Mouse (Mus musculus): Measurements from ENCODE around the gene Pitpnm1. TPM values are rescaled to one million over a fixed set of nuclear protein-coding genes. Genes with fewer than 3 reads are reported as not detected.

Gene Pitpnm1
- polyA plus RNA-seq, 1 experiment from 2014 or later: 47.2 TPM

- Histone ChIP-seq H3K36me3 (no peaks in the 10 kb centered on the region), H3K4me2 (replicated peaks) (peak overlapping the region; percentile 92), H3K9me3 (no peaks in the 10 kb centered on the region), H3K4me3 (peak overlapping the region; percentile 61), H3K4me1 (peaks cover 49% of the 10 kb centered on the region), H3K27ac (replicated peaks) (peak overlapping the region; percentile 9), H3K9ac (replicated peaks) (peak overlapping the region; percentile 55), H3K27me3 (no peaks in the 10 kb centered on the region)
- no peak for ATAC-seq (replicated peaks)
- WGBS: under 1% methylated on average over 52 of the region's 52 CpGs
Observed at GRCm38 (mm10) chr19:4100718-4101261, 992 bp downstream of the Pitpnm1 start.

DNA sequence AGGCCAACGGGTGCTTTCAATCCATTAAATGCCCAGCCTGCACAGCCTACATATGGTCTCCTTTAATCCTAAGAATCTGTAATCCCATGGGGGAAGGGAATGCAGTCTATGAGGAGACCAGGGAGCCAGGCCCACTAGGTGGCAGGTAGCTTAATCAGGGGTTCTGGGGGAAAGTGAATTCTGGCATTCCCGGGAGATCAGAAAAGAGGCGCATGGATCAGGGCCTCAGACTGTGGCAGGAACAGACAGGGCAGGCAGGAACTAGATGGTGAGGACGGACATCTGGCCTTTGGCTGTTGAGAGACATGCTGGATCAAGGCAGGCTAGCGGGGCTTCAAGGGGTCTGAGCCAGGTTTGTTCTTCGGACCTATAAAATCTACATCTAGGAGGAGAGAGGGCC lies 1.7 kb downstream of the Pitpnm1 start:
- peak overlapping the region; percentile 92 for H3K4me2 ChIP-seq (replicated peaks)
- WGBS: 52% methylated on average over 6 of the region's 6 CpGs
- no peaks in the 10 kb centered on the region for H3K36me3 ChIP-seq
- peaks cover 43% of the 10 kb centered on the region for H3K4me1 ChIP-seq
- H3K9me3 ChIP-seq: no peaks in the 10 kb centered on the region
- peak overlapping the region; percentile 55 for H3K9ac ChIP-seq (replicated peaks)
- H3K27me3 ChIP-seq: no peaks in the 10 kb centered on the region
- H3K4me3 ChIP-seq: peak overlapping the region; percentile 61
- no peak for ATAC-seq (replicated peaks)
- H3K27ac ChIP-seq (replicated peaks): peak overlapping the region; percentile 9

DNA sequence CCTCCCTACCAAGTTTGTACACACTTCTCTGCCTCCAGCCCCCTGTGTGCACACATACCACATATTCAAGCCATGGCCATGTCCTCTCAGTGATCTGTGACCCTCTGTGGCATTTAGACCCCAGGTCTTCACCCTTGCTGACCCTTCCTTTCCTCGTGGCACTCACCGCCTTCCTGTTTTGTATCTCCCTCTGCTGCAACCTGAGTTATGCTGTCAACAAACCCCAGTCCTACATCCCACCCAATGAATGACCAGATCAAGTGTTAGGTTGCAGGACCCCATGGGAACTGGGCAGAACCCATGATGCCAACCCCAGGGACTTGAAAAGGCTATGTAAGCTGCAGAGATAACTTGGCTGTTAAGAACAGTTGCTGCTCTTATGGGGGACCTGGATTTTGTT lies 2.3 kb downstream of the Pitpnm1 start:
- H3K27ac ChIP-seq (replicated peaks): no peak overlapping the region
- ATAC-seq (replicated peaks): no peak
- 96% methylated on average over 2 of the region's 2 CpGs for WGBS
- no peak overlapping the region for H3K4me3 ChIP-seq
- no peaks in the 10 kb centered on the region for H3K36me3 ChIP-seq
- H3K9me3 ChIP-seq: no peaks in the 10 kb centered on the region
- H3K9ac ChIP-seq (replicated peaks): peak overlapping the region; percentile 55; the same call in 1 of the 2 replicates
- peaks cover 42% of the 10 kb centered on the region for H3K4me1 ChIP-seq
- H3K27me3 ChIP-seq: no peaks in the 10 kb centered on the region
- no peak overlapping the region for H3K4me2 ChIP-seq (replicated peaks)

- Histone ChIP-seq H3K4me1 (peaks cover 38% of the 10 kb centered on the region), H3K9me3 (no peaks in the 10 kb centered on the region)
Observed at GRCm38 (mm10) chr19:4102626-4103025, 2.8 kb downstream of the Pitpnm1 start.

GRCm38 (mm10) chr19:4103294-4103693 lies 3.5 kb downstream of the Pitpnm1 start:
- H3K4me3 ChIP-seq: no peak overlapping the region
- ATAC-seq (replicated peaks): no peak
- no peaks in the 10 kb centered on the region for H3K36me3 ChIP-seq
- no peaks in the 10 kb centered on the region for H3K27me3 ChIP-seq
- H3K4me2 ChIP-seq (replicated peaks): no peak overlapping the region
- WGBS: 93% methylated on average over 18 of the region's 18 CpGs
- H3K4me1 ChIP-seq: peaks cover 32% of the 10 kb centered on the region
- no peaks in the 10 kb centered on the region for H3K9me3 ChIP-seq
- no peak overlapping the region for H3K27ac ChIP-seq (replicated peaks)
- H3K9ac ChIP-seq (replicated peaks): no peak overlapping the region

More at GRCm38 (mm10) chr19:4102626-4103025, 2.8 kb downstream of the Pitpnm1 start:
- no peak overlapping the region for H3K4me2 ChIP-seq (replicated peaks)
- no peak overlapping the region for H3K4me3 ChIP-seq
- ATAC-seq (replicated peaks): no peak
- H3K27me3 ChIP-seq: no peaks in the 10 kb centered on the region
- no peak overlapping the region for H3K27ac ChIP-seq (replicated peaks)
- no peaks in the 10 kb centered on the region for H3K36me3 ChIP-seq
- H3K9ac ChIP-seq (replicated peaks): no peak overlapping the region
- 94% methylated on average over 12 of the region's 12 CpGs for WGBS

- no peaks in the 10 kb centered on the region for H3K9me3 ChIP-seq
- WGBS: 95% methylated on average over 3 of the region's 3 CpGs
- no peak overlapping the region for H3K4me2 ChIP-seq (replicated peaks)
- peaks cover 32% of the 10 kb centered on the region for H3K4me1 ChIP-seq
- ATAC-seq (replicated peaks): no peak
- H3K27me3 ChIP-seq: no peaks in the 10 kb centered on the region
- H3K27ac ChIP-seq (replicated peaks): no peak overlapping the region
- H3K4me3 ChIP-seq: no peak overlapping the region
- no peak overlapping the region for H3K9ac ChIP-seq (replicated peaks)
- H3K36me3 ChIP-seq: no peaks in the 10 kb centered on the region
Observed at GRCm38 (mm10) chr19:4103792-4104191, 4.0 kb downstream of the Pitpnm1 start.

DNA sequence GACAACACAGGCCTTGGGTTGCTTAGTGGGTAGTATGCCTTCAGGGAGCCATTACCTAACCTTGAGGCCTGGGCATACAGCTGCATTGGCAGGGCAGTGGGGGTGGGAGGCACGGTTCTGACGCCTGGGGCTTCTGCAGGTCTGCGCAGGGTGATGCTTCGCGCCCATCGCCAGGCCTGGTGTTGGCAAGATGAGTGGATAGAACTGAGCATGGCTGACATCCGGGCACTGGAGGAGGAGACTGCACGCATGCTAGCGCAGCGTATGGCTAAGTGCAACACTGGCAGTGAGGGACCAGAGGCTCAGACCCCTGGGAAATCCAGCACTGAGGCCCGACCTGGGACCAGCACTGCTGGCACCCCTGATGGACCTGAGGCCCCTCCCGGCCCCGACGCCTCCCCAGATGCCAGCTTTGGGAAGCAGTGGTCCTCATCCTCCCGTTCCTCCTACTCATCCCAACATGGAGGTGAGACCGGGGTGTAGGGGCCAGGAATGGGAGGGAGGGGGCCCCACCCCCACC lies 4.9 kb downstream of the Pitpnm1 start:
- Histone ChIP-seq H3K9ac (replicated peaks) (no peak overlapping the region), H3K27me3 (no peaks in the 10 kb centered on the region), H3K36me3 (no peaks in the 10 kb centered on the region), H3K9me3 (no peaks in the 10 kb centered on the region), H3K4me3 (no peak overlapping the region), H3K27ac (replicated peaks) (no peak overlapping the region), H3K4me2 (replicated peaks) (no peak overlapping the region), H3K4me1 (peaks cover 26% of the 10 kb centered on the region)
- WGBS: 93% methylated on average over 16 of the region's 16 CpGs
- no peak for ATAC-seq (replicated peaks)

DNA sequence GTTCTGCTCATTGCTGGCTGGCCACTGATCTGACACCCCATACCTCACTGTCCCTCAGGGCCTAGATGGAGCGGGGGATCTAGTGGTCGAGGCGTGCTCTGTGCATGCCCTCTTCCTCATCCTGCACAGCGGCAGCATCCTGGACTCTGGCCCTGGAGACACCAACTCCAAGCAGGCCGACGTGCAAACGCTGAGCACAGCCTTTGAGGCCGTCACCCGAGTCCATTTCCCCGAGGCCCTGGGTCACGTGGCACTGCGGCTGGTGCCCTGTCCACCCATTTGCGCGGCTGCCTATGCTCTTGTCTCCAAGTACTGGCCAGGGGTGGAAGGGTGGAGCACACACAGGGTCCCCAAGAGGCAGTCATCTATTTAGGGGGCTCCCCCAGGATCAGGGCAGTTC lies 6.9 kb downstream of the Pitpnm1 start:
- H3K9me3 ChIP-seq: no peaks in the 10 kb centered on the region
- H3K9ac ChIP-seq (replicated peaks): no peak overlapping the region
- no peak for ATAC-seq (replicated peaks)
- H3K4me1 ChIP-seq: peaks cover 6% of the 10 kb centered on the region
- H3K27me3 ChIP-seq: no peaks in the 10 kb centered on the region
- WGBS: 93% methylated on average over 14 of the region's 14 CpGs
- no peak overlapping the region for H3K27ac ChIP-seq (replicated peaks)
- H3K4me3 ChIP-seq: no peak overlapping the region
- no peak overlapping the region for H3K4me2 ChIP-seq (replicated peaks)
- H3K36me3 ChIP-seq: 0 out of 2 replicates have a peak, but pooled peaks cover 3% of the 10 kb centered on the region

DNA sequence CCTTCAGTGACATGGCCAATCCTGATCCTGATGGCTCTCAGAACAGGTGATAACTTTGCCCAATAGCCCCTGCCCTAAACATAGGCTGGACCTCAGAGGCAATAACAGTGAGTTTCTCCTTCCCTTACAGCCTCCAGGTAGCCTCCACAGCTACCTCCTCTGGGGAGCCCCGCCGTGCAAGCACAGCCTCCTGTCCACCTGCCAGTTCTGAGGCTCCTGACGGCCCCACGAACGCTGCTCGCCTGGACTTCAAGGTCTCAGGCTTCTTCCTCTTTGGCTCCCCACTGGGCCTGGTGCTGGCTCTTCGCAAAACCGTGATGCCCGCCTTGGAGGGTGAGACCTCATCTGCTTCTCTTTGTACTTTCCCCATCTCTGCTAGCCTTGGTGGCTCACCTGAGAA lies 8.7 kb downstream of the Pitpnm1 start:
- WGBS: 86% methylated on average over 9 of the region's 9 CpGs
- Histone ChIP-seq H3K9ac (replicated peaks) (no peak overlapping the region), H3K4me1 (0 out of 2 replicates have a peak, but pooled peaks cover 3% of the 10 kb centered on the region), H3K9me3 (no peaks in the 10 kb centered on the region), H3K27ac (replicated peaks) (no peak overlapping the region), H3K36me3 (peaks cover 7% of the 10 kb centered on the region), H3K4me3 (no peak overlapping the region), H3K27me3 (no peaks in the 10 kb centered on the region), H3K4me2 (replicated peaks) (no peak overlapping the region)
- no peak for ATAC-seq (replicated peaks)

DNA sequence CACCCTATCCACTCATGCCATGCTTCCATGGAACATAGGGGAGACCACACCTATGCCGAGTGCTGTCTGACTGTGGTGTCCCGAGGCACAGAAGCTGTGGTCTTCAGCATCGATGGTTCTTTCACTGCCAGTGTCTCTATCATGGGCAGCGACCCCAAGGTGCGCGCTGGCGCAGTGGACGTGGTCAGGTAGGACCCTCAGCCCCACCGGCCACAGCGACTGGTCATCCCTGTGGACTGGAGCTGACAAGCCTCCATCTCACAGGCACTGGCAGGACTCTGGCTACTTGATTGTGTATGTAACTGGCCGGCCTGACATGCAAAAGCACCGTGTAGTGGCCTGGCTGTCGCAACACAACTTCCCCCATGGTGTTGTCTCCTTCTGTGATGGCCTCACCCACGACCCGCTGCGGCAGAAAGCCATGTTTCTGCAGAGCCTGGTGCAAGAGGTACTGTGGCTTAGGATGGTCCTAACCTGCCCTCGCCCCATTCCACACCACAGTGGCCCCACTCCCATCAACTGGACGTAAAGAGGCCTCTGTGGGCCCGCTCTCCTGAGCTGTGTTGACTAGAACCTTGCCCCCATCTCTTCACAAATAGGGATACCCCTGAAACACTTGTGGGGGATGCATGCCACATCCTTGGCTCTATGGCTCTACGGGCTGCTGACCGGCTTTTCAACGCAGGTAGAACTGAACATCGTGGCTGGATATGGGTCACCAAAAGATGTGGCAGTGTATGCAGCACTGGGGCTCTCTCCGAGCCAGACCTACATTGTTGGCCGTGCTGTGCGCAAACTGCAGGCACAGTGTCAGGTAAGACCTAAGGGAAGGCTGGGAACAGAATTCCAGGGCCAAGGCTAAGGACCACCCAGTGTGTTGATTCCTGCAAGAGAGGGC lies 12.5 kb downstream of the Pitpnm1 start:
- Histone ChIP-seq H3K4me3 (no peak overlapping the region), H3K4me1 (0 out of 2 replicates have a peak, but pooled peaks cover 3% of the 10 kb centered on the region), H3K27me3 (no peaks in the 10 kb centered on the region), H3K4me2 (replicated peaks) (no peak overlapping the region), H3K9ac (replicated peaks) (no peak overlapping the region), H3K27ac (replicated peaks) (no peak overlapping the region), H3K9me3 (no peaks in the 10 kb centered on the region), H3K36me3 (peaks cover 31% of the 10 kb centered on the region)
- ATAC-seq (replicated peaks): no peak
- 96% methylated on average over 26 of the region's 26 CpGs for WGBS

DNA sequence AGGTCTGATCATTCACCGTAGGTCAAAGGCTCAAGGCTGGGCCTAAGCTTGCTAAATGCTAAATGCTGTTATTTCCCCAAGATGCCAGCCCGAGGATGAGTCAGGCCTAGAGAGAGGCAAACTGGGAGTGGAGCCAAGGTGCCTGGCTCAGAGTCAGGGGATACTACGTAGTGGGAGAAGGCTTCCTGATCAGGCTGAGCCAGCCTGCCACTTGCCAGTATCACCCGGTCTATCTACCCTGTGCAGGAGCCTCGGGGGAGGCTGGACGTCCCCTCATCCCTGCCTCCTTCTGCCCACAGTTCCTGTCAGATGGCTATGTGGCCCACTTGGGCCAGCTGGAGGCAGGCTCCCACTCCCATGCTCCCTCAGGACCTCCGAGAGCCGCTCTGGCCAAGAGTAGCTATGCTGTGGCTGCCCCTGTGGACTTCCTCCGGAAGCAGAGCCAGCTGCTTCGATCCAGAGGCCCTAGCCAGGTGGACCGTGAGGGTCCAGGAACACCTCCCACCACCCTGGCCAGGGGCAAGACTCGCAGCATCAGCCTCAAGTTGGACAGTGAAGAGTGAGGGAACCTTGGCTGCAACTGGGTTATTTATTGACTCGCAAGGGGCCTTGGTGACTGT lies 13.5 kb downstream of the Pitpnm1 start:
- Histone ChIP-seq H3K36me3 (peaks cover 35% of the 10 kb centered on the region), H3K9ac (replicated peaks) (no peak overlapping the region), H3K4me2 (replicated peaks) (no peak overlapping the region), H3K27ac (replicated peaks) (no peak overlapping the region), H3K4me1 (0 out of 2 replicates have a peak, but pooled peaks cover 3% of the 10 kb centered on the region), H3K27me3 (no peaks in the 10 kb centered on the region), H3K4me3 (no peak overlapping the region), H3K9me3 (no peaks in the 10 kb centered on the region)
- 78% methylated on average over 13 of the region's 13 CpGs for whole genome bisulfite sequencing
- ATAC-seq (replicated peaks): no peak

DNA sequence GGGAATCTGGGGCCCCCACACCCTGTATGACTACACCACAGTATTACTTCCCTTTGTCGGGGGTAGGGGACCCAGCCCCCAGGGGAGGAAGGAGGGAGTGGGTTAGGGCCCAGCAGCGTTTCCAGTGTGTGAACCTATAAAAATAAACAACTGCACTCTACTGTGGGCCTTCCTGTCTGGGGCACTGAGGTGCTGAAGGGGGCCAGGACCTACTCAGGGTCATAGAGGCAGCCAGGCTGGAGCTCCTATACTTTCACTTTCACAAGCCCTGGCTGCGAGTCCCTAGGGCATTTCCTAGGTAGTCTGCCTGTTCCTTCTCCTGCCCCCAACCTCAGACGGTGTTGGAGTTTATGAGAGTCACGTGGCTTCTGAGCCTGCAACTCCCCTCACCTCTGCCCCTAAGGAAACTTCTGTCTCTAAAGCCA lies 14.0 kb downstream of the Pitpnm1 start:
- 0 out of 2 replicates have a peak, but pooled peaks cover 3% of the 10 kb centered on the region for H3K4me1 ChIP-seq
- H3K9me3 ChIP-seq: no peaks in the 10 kb centered on the region
- no peak overlapping the region for H3K4me3 ChIP-seq
- no peak overlapping the region for H3K4me2 ChIP-seq (replicated peaks)
- H3K27me3 ChIP-seq: no peaks in the 10 kb centered on the region
- H3K9ac ChIP-seq (replicated peaks): no peak overlapping the region
- peaks cover 35% of the 10 kb centered on the region for H3K36me3 ChIP-seq
- no peak for ATAC-seq (replicated peaks)
- WGBS: 81% methylated on average over 5 of the region's 5 CpGs
- no peak overlapping the region for H3K27ac ChIP-seq (replicated peaks)
